Mouse (Mus musculus): ENCODE results near the gene Gfi1b. TPM values are rescaled to one million over a fixed set of nuclear protein-coding genes. Genes with fewer than 3 reads are reported as not detected.

Gene Gfi1b
- polyA plus RNA-seq, 1 experiment from 2014 or later = 0.09 TPM

DNA sequence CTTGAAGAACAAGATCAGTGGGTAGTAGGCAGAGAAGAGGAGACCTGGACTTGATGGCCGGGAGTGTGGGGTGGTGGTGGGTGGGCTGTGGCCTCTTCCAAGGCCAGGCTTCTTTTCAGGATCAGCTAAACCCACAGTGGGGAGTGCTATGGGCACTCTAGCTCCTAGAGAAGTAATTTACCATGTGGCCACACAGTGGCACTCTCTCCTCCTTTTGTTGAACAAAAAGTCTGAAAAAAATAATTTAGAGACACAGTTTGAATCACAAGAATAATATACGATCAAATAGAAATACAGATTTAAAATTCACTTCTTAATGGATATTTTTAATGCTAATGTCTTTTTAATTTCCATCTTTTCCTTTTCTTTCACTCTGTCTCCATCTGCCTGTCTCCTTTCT, 6.3 kb upstream of the Gfi1b start:
- peak; percentile 29 for DNase-seq (ENCODE audit: low spot score)
- peaks cover 6% of the 10 kb centered on the region; the same call in 1 of the 2 replicates for H3K4me1 ChIP-seq (replicated peaks; ENCODE audit: insufficient read depth, low read length)
- no peaks in the 10 kb centered on the region for H3K27me3 ChIP-seq (ENCODE audit: insufficient read depth, low read length)
- H3K9ac ChIP-seq (ENCODE audit: low read depth, low read length) = no peak overlapping the region
- no peaks in the 10 kb centered on the region for H3K36me3 ChIP-seq (ENCODE audit: insufficient read depth, low read length)
- H3K27ac ChIP-seq = no peak overlapping the region
- WGBS = 60% methylated on average over 2 of the region's 2 CpGs
- H3K4me2 ChIP-seq (ENCODE audit: low read length) = no peak overlapping the region
- no peaks in the 10 kb centered on the region for H3K9me3 ChIP-seq (replicated peaks; ENCODE audit: low read length)
- no peak overlapping the region for H3K4me3 ChIP-seq (replicated peaks; ENCODE audit: low read depth, low read length)
- peak; percentile 53 for TF ChIP-seq CTCF (IDR thresholded peaks at IDR 0.05; ENCODE audit: low read depth)
- ATAC-seq (replicated peaks; ENCODE audit: low FRiP score, low read depth) = no peak

GRCm38 (mm10) chr2:28626038-28626437, 4.3 kb upstream of the Gfi1b start:
- DNase-seq (ENCODE audit: low spot score) (no peak), ATAC-seq (replicated peaks; ENCODE audit: low FRiP score, low read depth) (no peak)
- Histone ChIP-seq H3K9ac (ENCODE audit: low read depth, low read length) (no peak overlapping the region), H3K27ac (no peak overlapping the region), H3K4me2 (ENCODE audit: low read length) (no peak overlapping the region), H3K9me3 (replicated peaks; ENCODE audit: low read length) (no peaks in the 10 kb centered on the region), H3K4me3 (replicated peaks; ENCODE audit: low read depth, low read length) (no peak overlapping the region), H3K36me3 (ENCODE audit: insufficient read depth, low read length) (no peaks in the 10 kb centered on the region), H3K27me3 (ENCODE audit: insufficient read depth, low read length) (0 out of 2 replicates have a peak, but pooled peaks cover 2% of the 10 kb centered on the region), H3K4me1 (replicated peaks; ENCODE audit: insufficient read depth, low read length) (peaks cover 6% of the 10 kb centered on the region; the same call in 1 of the 2 replicates)
- no peak for TF ChIP-seq CTCF (IDR thresholded peaks at IDR 0.05; ENCODE audit: low read depth)
- 79% methylated on average over 3 of the region's 3 CpGs for WGBS

DNA sequence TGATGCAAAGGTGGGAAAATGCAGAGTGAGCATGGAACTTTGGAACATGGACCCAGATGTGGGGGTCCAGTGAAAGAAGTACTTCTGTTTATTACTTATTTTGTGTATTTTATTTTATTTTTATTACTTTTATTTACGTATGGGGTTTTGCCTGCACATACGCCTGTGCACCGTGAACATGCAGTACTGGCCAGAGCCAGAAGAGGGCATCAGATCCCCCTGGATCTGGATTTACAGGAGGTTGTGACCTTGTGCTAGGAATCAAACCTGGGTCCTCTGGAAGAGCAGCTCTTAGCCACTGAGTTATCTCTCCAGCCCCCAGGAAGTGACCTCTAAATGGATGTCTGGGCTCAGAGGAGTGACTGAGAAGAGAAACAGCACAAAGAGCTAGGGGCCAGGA, 3.1 kb upstream of the Gfi1b start:
- no peaks in the 10 kb centered on the region for H3K36me3 ChIP-seq (ENCODE audit: insufficient read depth, low read length)
- H3K4me1 ChIP-seq (replicated peaks; ENCODE audit: insufficient read depth, low read length) = peaks cover 6% of the 10 kb centered on the region; the same call in 1 of the 2 replicates
- TF ChIP-seq CTCF (IDR thresholded peaks at IDR 0.05; ENCODE audit: low read depth) = peak; percentile 34; the same call in 1 of the 2 replicates
- no peak overlapping the region for H3K4me3 ChIP-seq (replicated peaks; ENCODE audit: low read depth, low read length)
- H3K9me3 ChIP-seq (replicated peaks; ENCODE audit: low read length) = no peaks in the 10 kb centered on the region
- H3K4me2 ChIP-seq (ENCODE audit: low read length) = no peak overlapping the region
- ATAC-seq (replicated peaks; ENCODE audit: low FRiP score, low read depth) (no peak), DNase-seq (ENCODE audit: low spot score) (no peak)
- WGBS = 91% methylated on average over 3 of the region's 3 CpGs
- no peak overlapping the region for H3K9ac ChIP-seq (ENCODE audit: low read depth, low read length)
- no peak overlapping the region for H3K27ac ChIP-seq
- H3K27me3 ChIP-seq (ENCODE audit: insufficient read depth, low read length) = 0 out of 2 replicates have a peak, but pooled peaks cover 6% of the 10 kb centered on the region

DNA sequence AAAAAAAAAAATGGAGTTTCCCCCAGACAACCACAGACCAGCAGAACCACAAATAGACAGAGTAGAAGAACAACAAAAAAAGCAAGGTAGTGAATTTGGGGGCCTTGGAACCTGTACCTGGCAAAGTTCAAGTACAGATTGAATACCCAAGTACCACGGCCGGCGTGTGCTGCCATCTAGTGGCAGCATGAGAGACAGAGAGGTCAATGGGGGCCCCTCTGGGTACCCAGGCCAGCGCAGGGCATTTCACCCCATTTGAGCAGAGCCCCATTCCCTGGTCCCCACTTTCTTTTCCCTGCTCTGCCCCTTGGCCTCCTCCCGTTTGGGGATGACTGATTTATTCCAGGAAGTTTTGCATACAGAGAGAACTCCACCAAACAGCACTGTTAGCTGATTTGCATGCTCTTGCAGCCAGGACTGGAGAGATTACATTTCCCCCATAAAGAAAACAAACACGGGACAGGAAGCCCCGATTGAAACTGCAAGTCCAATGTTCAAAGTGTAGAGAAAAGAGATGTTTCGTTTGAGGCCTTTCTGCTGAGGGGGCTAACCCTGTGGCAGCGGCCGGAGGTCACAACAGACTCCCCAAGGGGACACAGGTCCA, 841 bp upstream of the Gfi1b start:
- Histone ChIP-seq H3K27me3 (ENCODE audit: insufficient read depth, low read length) (0 out of 2 replicates have a peak, but pooled peaks cover 6% of the 10 kb centered on the region), H3K27ac (no peak overlapping the region), H3K9ac (ENCODE audit: low read depth, low read length) (no peak overlapping the region), H3K36me3 (ENCODE audit: insufficient read depth, low read length) (no peaks in the 10 kb centered on the region), H3K9me3 (replicated peaks; ENCODE audit: low read length) (no peaks in the 10 kb centered on the region), H3K4me2 (ENCODE audit: low read length) (no peak overlapping the region), H3K4me1 (replicated peaks; ENCODE audit: insufficient read depth, low read length) (no peaks in the 10 kb centered on the region; the same call in 1 of the 2 replicates), H3K4me3 (replicated peaks; ENCODE audit: low read depth, low read length) (no peak overlapping the region)
- WGBS = 19% methylated on average over 10 of the region's 10 CpGs
- peak; percentile 77 for TF ChIP-seq CTCF (IDR thresholded peaks at IDR 0.05; ENCODE audit: low read depth)
- ATAC-seq (replicated peaks; ENCODE audit: low FRiP score, low read depth) (no peak), DNase-seq (ENCODE audit: low spot score) (peak; percentile 54)

DNA sequence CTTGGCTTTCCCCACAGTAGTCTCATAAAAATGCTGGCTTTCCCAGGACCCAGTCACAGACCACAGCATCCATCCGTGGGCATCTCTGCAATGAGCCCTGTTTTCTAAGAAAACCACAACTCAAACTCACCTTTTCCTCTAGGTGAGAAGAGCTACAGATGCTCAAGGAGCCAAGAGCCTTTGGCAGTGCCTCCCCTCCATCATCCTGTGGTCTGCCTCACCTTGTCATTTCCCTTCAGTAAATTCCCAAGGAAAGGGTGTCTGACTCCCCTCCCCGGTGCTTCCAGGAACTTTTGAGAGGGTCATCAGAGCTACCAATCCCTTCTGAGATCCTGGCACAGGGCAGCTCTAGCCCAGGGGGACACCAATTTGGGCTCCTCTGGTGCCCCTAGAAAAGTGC, 671 bp downstream of the Gfi1b start:
- no peak overlapping the region for H3K27ac ChIP-seq
- no peaks in the 10 kb centered on the region for H3K9me3 ChIP-seq (replicated peaks; ENCODE audit: low read length)
- TF ChIP-seq CTCF (IDR thresholded peaks at IDR 0.05; ENCODE audit: low read depth) = no peak
- 6% methylated on average over 2 of the region's 2 CpGs for WGBS
- ATAC-seq (replicated peaks; ENCODE audit: low FRiP score, low read depth) (no peak), DNase-seq (ENCODE audit: low spot score) (no peak)
- H3K36me3 ChIP-seq (ENCODE audit: insufficient read depth, low read length) = no peaks in the 10 kb centered on the region
- no peak overlapping the region for H3K4me2 ChIP-seq (ENCODE audit: low read length)
- H3K4me3 ChIP-seq (replicated peaks; ENCODE audit: low read depth, low read length) = no peak overlapping the region
- no peaks in the 10 kb centered on the region; the same call in 1 of the 2 replicates for H3K4me1 ChIP-seq (replicated peaks; ENCODE audit: insufficient read depth, low read length)
- 0 out of 2 replicates have a peak, but pooled peaks cover 6% of the 10 kb centered on the region for H3K27me3 ChIP-seq (ENCODE audit: insufficient read depth, low read length)
- no peak overlapping the region for H3K9ac ChIP-seq (ENCODE audit: low read depth, low read length)

DNA sequence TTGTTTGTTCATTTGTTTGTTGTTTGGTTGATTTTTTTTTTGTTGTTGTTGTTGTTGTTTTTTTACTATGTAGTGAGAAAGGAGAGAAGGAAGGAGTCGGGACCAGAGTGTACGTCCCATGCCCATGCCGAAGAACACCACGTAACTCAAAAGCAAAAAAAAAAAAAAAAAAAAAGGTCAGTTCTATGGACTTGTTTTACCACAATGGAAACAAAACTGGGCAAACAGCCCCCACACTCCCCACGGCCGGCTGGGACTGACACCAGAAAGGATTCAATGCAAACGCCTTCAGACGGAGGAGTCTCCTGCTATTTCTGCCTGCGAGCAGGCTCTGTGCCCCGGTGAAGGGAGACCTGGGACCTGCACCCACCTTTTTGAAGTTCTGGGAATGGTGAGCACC, 1.3 kb downstream of the Gfi1b start:
- ATAC-seq (replicated peaks; ENCODE audit: low FRiP score, low read depth) (no peak), DNase-seq (ENCODE audit: low spot score) (no peak)
- TF ChIP-seq CTCF (IDR thresholded peaks at IDR 0.05; ENCODE audit: low read depth) = no peak
- 0 out of 2 replicates have a peak, but pooled peaks cover 6% of the 10 kb centered on the region for H3K27me3 ChIP-seq (ENCODE audit: insufficient read depth, low read length)
- no peak overlapping the region for H3K9ac ChIP-seq (ENCODE audit: low read depth, low read length)
- H3K9me3 ChIP-seq (replicated peaks; ENCODE audit: low read length) = no peaks in the 10 kb centered on the region
- H3K4me3 ChIP-seq (replicated peaks; ENCODE audit: low read depth, low read length) = no peak overlapping the region
- no peak overlapping the region for H3K27ac ChIP-seq
- no peak overlapping the region for H3K4me2 ChIP-seq (ENCODE audit: low read length)
- WGBS = 60% methylated on average over 10 of the region's 10 CpGs
- no peaks in the 10 kb centered on the region for H3K36me3 ChIP-seq (ENCODE audit: insufficient read depth, low read length)
- no peaks in the 10 kb centered on the region; the same call in 1 of the 2 replicates for H3K4me1 ChIP-seq (replicated peaks; ENCODE audit: insufficient read depth, low read length)

Measured in kidney, postnatal 0 days (tissue).